Mouse (Mus musculus): ENCODE results near the gene Fam193a. TPM values are rescaled to one million over a fixed set of nuclear protein-coding genes. Genes with fewer than 3 reads are reported as not detected.

Fam193a gene
- total RNA-seq, 2 experiments from 2014 or later, result 20.1 to 33.6 TPM

- peak; percentile 60 for ATAC-seq (replicated peaks; ENCODE audit: low FRiP score, low TSS enrichment, poor library complexity, severe bottlenecking)
Observed at GRCm38 (mm10) chr5:34439768-34440167, 70.0 kb downstream of the Fam193a start.

DNA sequence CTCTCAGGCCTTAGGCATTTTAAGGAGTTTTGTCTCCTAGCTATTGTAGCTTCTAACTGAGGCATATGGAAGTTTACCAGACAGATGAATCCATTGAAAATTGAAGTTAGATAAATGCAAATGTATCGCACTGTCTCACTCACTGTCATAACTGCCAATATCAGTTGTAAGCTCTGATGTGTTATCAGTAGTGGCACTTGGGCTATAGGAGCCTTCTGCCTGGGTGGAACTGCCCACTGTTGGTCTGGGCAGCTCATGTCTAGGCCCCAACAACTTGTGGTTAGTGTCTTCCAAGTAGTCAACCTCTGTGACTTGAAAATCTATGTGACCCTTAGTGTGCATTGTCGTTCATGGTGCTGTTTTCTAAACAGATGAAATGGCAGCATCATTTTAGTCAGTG is 72.1 kb downstream of the Fam193a start:
- peak; percentile 58 for ATAC-seq (replicated peaks; ENCODE audit: low FRiP score, low TSS enrichment, poor library complexity, severe bottlenecking)

GRCm38 (mm10) chr5:34446207-34446606 is 76.5 kb downstream of the Fam193a start:
- ATAC-seq (replicated peaks; ENCODE audit: low FRiP score, low TSS enrichment, poor library complexity, severe bottlenecking), result no peak

DNA sequence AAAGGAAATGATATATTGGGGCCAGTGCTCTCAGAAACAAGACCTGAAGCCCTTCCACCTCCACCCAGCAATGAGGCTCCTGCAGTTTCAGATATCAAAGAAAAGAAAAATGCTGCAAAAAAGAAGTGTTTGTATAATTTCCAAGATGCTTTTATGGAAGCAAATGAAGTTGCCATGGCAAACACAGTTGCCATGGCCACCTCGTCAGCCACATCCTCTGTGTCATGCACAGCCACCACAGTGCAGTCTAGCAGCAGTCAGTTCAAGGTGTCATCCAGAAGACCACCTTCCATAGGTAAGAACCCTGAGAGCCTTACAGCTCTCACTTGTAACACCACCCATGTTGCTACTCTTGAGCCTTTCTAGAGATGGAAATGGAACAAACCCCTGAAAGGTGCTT is 89.3 kb downstream of the Fam193a start:
- no peak for ATAC-seq (replicated peaks; ENCODE audit: low FRiP score, low TSS enrichment, poor library complexity, severe bottlenecking)

GRCm38 (mm10) chr5:34461294-34461693 is 91.6 kb downstream of the Fam193a start:
- ATAC-seq (replicated peaks; ENCODE audit: low FRiP score, low TSS enrichment, poor library complexity, severe bottlenecking), result no peak

GRCm38 (mm10) chr5:34461841-34462240 is 92.1 kb downstream of the Fam193a start:
- no peak for ATAC-seq (replicated peaks; ENCODE audit: low FRiP score, low TSS enrichment, poor library complexity, severe bottlenecking)

GRCm38 (mm10) chr5:34466079-34466478 is 96.3 kb downstream of the Fam193a start:
- ATAC-seq (replicated peaks; ENCODE audit: low FRiP score, low TSS enrichment, poor library complexity, severe bottlenecking), result no peak

DNA sequence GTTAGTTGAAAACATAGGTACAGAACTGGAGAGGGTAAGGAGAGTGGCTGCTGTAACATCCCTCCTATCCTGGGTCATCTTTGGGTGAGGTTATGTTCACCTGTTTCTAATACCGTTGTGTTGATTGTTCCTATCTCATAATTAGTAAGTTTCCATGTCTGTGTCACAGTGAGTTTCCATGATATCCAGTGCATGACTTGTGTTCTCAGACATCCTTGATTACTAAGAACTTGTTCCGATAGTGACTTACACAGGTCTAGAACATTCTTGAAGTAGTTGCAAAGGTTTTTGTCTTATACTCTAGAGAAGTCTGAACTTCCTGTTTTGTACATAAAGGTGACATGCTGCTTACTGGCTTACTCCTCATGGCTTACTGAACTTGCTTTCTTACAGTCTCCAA is 96.9 kb downstream of the Fam193a start:
- no peak for ATAC-seq (replicated peaks; ENCODE audit: low FRiP score, low TSS enrichment, poor library complexity, severe bottlenecking)

DNA sequence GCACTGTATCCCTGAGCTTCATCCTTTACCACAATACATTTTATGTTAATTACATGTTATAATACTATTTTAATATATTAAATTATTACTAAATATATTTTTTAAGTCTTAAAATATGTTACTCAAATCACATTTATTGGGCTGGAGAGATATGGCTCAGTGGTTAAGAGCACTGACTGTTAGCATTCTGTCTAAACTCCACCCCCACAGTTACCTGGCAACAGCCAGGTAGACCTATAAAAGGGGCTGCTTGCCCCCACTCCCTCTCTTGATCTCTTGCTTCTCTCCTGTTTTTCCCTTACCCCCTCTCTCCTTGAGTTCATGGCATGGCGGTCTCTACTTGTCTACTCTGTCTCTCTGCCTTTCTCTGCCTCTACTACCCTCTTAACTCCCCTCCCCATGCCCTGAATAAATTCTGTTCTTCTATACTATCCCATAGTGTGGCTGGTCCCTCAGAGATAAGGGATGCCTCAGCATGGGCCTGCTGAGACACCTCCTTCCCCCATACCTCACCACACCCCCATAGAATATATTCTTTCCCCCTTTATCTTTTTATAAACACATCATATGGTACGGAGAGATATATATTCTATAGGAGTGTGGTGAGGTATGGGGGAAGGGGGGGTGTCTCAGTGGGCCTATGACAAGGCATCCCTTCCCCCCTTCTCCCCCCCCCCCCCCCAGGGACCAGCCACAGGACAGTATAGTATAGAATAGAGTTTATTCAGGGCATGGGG is 98.5 kb downstream of the Fam193a start:
- ATAC-seq (replicated peaks; ENCODE audit: low FRiP score, low TSS enrichment, poor library complexity, severe bottlenecking), result peak; percentile 92

- no peak for ATAC-seq (replicated peaks; ENCODE audit: low FRiP score, low TSS enrichment, poor library complexity, severe bottlenecking)
Observed at GRCm38 (mm10) chr5:34480926-34481325, 111.2 kb downstream of the Fam193a start.

DNA sequence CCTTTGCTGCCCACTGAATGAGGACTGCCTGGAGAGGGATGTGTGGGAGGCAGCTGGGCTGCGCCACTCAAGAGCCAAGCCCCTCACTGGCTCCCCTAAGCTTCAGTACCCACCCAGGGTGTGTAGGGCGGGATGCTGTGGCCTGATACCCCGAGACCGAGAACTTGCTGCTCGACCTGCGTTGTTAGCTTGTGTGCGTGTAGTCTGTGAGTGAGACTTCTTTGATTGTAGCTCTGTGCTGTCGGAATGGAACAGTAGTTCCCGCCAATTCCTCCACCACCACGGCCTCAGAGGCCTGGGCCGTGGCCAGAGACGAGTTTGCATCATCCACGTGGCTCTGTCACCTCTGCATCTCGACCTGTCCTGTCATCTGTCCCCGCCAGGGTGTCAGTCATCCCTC is 116.0 kb downstream of the Fam193a start:
- no peak for ATAC-seq (replicated peaks; ENCODE audit: low FRiP score, low TSS enrichment, poor library complexity, severe bottlenecking)

DNA sequence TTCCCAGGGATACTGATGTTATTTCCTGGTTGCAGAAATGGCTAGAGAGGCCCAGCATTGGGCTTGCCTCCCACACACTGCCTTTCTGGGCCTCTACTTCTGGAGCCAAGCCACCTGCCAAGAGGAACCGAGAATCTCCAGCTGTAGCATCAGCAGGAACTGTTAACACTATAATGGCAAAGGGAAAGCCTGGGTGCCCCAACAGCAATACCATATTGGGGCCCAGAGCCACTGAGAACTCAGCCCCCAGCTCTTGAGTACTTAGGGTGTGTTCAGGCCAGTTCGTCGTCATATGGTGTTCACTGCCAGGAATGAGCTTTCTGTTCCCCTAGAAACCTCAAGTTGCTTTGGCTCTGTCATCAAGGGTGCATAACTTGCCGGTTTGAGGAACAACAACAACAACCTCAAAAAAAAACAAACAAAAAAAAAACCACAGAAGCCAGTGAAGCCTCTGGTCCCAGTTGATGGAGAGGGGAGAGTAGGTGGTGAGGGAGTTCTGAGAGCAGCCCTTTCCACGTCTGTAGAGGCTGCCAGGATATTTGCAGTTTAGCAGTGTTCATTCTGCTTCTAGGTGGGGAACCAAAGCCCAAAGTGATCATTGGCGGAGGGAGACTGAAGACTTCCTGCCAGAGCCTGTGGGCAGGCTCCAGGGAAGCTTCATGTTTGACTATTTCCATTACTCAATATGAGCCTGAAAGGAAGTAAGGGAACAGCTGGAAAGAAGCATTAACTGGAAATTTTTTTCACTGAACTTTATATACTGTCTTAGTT is 117.8 kb downstream of the Fam193a start:
- no peak for ATAC-seq (replicated peaks; ENCODE audit: low FRiP score, low TSS enrichment, poor library complexity, severe bottlenecking)

DNA sequence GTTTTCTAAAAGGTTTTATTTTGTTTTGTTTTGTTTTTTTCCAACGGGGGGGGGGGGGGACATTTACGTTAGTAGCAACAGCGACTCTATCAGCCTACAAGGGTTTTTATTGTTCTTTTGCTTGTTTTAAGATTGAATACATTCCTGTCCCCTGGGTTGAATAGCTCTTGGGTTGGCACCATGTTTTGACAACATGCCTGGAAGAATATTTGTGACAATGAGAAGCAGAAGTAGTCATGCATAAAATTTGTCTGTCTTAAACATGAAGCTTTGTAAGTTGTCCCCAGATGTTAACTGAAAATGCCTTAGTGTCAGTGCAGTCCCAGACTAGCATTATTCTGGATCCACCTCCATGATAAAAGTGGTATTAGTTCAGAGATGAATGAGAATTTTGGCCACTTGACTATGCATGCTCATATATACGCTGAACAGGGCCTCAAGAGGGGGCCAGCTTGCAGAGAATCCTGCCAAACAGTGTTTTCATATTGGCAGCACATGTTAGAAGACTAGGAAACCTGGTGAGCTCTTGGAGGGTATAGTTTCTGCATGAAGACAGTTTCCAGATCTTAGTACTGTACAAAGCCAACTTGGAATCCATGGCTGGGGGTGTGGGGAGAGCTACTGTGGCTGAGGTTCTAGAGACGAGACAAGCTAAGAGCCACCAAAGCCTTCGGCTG is 119.1 kb downstream of the Fam193a start:
- ATAC-seq (replicated peaks; ENCODE audit: low FRiP score, low TSS enrichment, poor library complexity, severe bottlenecking), result no peak

DNA sequence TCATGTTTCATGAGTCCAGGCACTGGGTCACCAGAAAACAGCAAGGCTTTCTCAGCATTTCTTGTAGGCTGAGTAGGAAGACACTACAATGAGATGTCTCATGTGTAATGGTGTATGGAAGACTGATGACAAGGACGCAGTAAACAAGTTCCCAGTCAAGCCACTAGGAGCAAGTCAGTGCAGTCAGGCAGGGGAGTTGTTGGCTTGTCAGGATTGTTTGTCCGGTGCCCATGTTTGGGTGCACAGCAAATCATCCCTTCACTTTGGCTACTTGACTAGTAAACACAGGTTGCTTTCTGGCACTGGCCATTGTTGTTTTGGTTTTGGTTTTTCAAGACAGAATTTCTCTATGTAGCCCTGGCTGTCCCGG is 119.7 kb downstream of the Fam193a start:
- ATAC-seq (replicated peaks; ENCODE audit: low FRiP score, low TSS enrichment, poor library complexity, severe bottlenecking), result no peak

- no peak for ATAC-seq (replicated peaks; ENCODE audit: low FRiP score, low TSS enrichment, poor library complexity, severe bottlenecking)
Observed at GRCm38 (mm10) chr5:34496745-34497144, 127.0 kb downstream of the Fam193a start.

DNA sequence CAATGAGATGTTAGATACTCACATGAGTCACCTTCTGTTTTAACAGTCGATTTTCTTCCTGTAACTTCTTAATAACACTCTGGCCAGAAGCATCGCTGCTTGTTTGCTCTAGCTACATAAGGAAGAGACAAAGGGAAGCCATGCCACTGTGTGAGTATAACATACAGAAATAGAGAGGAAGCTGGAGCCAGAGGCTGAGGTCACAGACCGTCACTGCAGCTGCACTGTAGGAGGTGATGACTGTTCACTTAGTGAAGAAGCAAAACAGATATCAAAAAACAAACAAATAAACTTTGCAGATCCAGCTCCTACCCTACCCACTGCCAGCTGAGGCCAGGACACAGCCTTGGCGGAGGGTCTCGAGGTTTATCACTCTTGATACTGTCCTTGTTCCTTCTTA is 131.2 kb downstream of the Fam193a start:
- ATAC-seq (replicated peaks; ENCODE audit: low FRiP score, low TSS enrichment, poor library complexity, severe bottlenecking), result no peak

- ATAC-seq (replicated peaks; ENCODE audit: low FRiP score, low TSS enrichment, poor library complexity, severe bottlenecking), result no peak
Observed at GRCm38 (mm10) chr5:34501588-34501987, 131.9 kb downstream of the Fam193a start.

DNA sequence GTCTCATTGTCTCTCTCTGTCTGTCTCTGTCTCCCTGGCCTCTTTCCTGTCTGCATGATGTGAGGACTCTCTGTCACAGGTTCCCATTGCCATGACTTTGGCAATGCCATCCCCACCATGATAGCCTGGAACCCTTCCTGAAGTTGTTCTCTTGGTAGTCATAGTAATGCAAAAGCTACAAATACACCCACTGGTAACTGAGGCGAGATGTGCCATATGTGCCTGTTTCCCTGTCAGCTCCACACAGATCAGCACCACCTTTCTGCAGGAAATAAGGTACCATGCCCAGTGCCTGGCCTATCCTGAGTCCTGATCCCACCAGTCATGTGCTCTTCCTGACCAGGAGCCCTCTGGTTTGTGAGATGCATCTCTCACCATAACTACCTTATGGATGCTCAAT is 132.7 kb downstream of the Fam193a start:
- no peak for ATAC-seq (replicated peaks; ENCODE audit: low FRiP score, low TSS enrichment, poor library complexity, severe bottlenecking)

DNA sequence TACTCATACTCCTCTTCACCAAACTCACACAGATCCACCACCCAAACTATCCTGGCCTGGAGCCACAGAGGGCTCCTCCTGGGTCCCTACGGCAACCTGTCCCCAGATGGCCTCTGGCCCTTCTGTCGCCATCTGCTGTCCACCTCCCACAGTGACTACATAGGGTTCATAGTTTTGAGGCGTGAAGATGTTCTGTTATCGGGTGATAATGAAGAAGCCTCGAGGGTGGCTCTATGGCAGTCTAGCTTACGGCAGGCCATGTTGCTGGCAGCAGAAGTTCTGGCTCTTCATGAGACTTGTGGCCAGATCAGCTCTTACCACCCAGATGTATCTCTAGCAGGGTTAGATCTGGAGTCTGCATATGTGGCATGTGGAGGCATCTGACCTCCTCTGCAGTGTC is 133.1 kb downstream of the Fam193a start:
- peak; percentile 85 for ATAC-seq (replicated peaks; ENCODE audit: low FRiP score, low TSS enrichment, poor library complexity, severe bottlenecking)

- no peak for ATAC-seq (replicated peaks; ENCODE audit: low FRiP score, low TSS enrichment, poor library complexity, severe bottlenecking)
Observed at GRCm38 (mm10) chr5:34512486-34512885, 142.8 kb downstream of the Fam193a start.
